Mouse (Mus musculus) ES-E14 (cell line): ENCODE results near the gene Gatad1. TPM values are rescaled to one million over a fixed set of nuclear protein-coding genes. Genes with fewer than 3 reads are reported as not detected.

Experiments
- DNase-seq: peaks from one replicate; pipeline ENCODE4 v3.0.0-alpha.2; 2013; ENCODE audit warnings: low read depth, low spot score
- H3K27ac ChIP-seq: 2 replicates; pipeline ENCODE4 v1.5.1; 2012; ENCODE audit warnings: low read depth, mild to moderate bottlenecking, low read length, moderate library complexity, mixed read lengths; ENCODE audit not compliant: poor library complexity, insufficient read depth, severe bottlenecking
- H3K36me3 ChIP-seq: 2 replicates; pipeline ENCODE4 v1.6.1; 2012; ENCODE audit warnings: mild to moderate bottlenecking, low read length, moderate library complexity, mixed read lengths; ENCODE audit not compliant: control insufficient read depth, poor library complexity, insufficient read depth, severe bottlenecking
- H3K4me1 ChIP-seq, 2 experiments: fragments of 150-350 bp in 1 of 2; sonication (generic) in 1 of 2; 2 replicates each; pipeline ENCODE4 v1.6.1; 2012; ENCODE audit warnings: low read length in 2 of 2, mild to moderate bottlenecking in 1 of 2, mixed read lengths in 1 of 2; ENCODE audit not compliant: control insufficient read depth in 2 of 2, insufficient read depth in 2 of 2, poor library complexity in 1 of 2
- H3K4me3 ChIP-seq, 2 experiments: fragments of 150-350 bp in 1 of 2; sonication (generic) in 1 of 2; 2 replicates each; pipeline ENCODE4 v1.5.1; 2012; ENCODE audit warnings: low read length in 2 of 2, low read depth in 1 of 2, mild to moderate bottlenecking in 1 of 2, mixed read lengths in 1 of 2; ENCODE audit not compliant: insufficient read depth in 1 of 2, poor library complexity in 1 of 2, severe bottlenecking in 1 of 2
- H3K9ac ChIP-seq: 2 replicates; pipeline ENCODE4 v1.6.1; 2012; ENCODE audit warnings: low read depth, mild to moderate bottlenecking, low read length, mixed read lengths; ENCODE audit not compliant: poor library complexity, insufficient read depth, severe bottlenecking
- H3K9me3 ChIP-seq: fragments of 150-350 bp; sonication (generic); 2 replicates; pipeline ENCODE4 v1.6.1; 2012; ENCODE audit warnings: low read depth, mild to moderate bottlenecking, low read length; ENCODE audit not compliant: control insufficient read depth, insufficient read depth
- CHD2 ChIP-seq: IDR thresholded peaks from 2 replicates; pipeline ENCODE4 v1.6.1; 2014; ENCODE audit warnings: mild to moderate bottlenecking, low read depth, low read length, inconsistent platforms
- HCFC1 ChIP-seq: IDR thresholded peaks from 2 replicates; pipeline ENCODE4 v1.6.1; 2012; ENCODE audit warnings: low read length, inconsistent platforms, borderline replicate concordance; ENCODE audit not compliant: insufficient read depth
- MAFK ChIP-seq: IDR thresholded peaks from 2 replicates; pipeline ENCODE4 v1.6.1; 2014; ENCODE audit warnings: mild to moderate bottlenecking, low read depth, low read length, inconsistent platforms; ENCODE audit not compliant: insufficient read depth
- ZC3H11A ChIP-seq: IDR thresholded peaks from 2 replicates; pipeline ENCODE4 v1.6.1; 2012; ENCODE audit warnings: low read depth, mild to moderate bottlenecking, inconsistent platforms, low read length, borderline replicate concordance
- ZNF384 ChIP-seq: IDR thresholded peaks from 2 replicates; pipeline ENCODE4 v1.6.1; 2012; ENCODE audit warnings: low read depth, low read length, inconsistent platforms
- in situ Hi-C, 2 experiments: fragments of 600-800 bp; cut with MboI; formaldehyde crosslinking; loops; one replicate each; pipeline ENCODE4 v1.15.1; 2025; ENCODE audit warnings: low sequenced_read_pairs in 2 of 2, inconsistent platforms in 1 of 2; ENCODE audit not compliant: unreplicated experiment in 2 of 2
- total RNA-seq: library from RNA; depleted of rRNA; stranded (reverse); fragments of 300-350 nt; gene quantifications from 2 replicates; pipeline ENCODE4 v1.2.3, GENCODE M21; 2012

Gene Gatad1
- total RNA-seq, 1 experiment, result 90.0 TPM

DNA sequence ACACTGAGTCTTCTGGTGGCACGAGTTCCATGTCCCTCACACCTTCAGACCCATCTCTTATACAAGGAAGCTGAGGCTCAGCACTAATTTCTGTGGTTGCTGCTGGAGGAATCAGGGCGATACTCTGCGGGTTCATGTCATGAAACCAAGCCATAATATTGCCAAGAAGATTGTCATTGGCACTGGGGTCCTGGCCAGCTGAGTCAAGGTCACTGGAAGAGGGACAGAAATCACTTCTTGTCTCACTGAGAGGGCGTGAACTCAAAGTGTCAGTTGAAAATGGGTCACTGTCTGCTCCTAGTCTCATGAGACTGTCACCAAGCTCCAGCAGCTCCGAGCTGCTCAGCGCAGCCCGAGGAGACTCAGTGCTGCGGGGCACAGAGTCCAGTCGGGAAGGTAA, 36.0 kb upstream of the Gatad1 start:
- H3K36me3 ChIP-seq, result peaks cover 17% of the 10 kb centered on the region
- no peak overlapping the region for H3K27ac ChIP-seq
- no peak overlapping the region for H3K9ac ChIP-seq
- no peak for DNase-seq
- in situ Hi-C loops, result no loop called here
- H3K9me3 ChIP-seq, result no peaks in the 10 kb centered on the region
- H3K4me3 ChIP-seq, result no peak overlapping the region
- no peak for TF ChIP-seq ZNF384
- TF ChIP-seq CHD2, result no peak
- H3K4me1 ChIP-seq, result no peaks in the 10 kb centered on the region

- Histone ChIP-seq H3K9me3 (no peaks in the 10 kb centered on the region), H3K9ac (no peak overlapping the region), H3K4me1 (no peaks in the 10 kb centered on the region), H3K36me3 (peaks cover 17% of the 10 kb centered on the region), H3K4me3 (no peak overlapping the region), H3K27ac (no peak overlapping the region)
- no peak for DNase-seq
- TF ChIP-seq CHD2, result no peak
- no peak for TF ChIP-seq HCFC1
- TF ChIP-seq MAFK, result no peak
- TF ChIP-seq ZNF384, result no peak
- TF ChIP-seq ZC3H11A, result no peak
- in situ Hi-C loops, result no loop called here
Observed at GRCm38 (mm10) chr5:3691283-3691682, 34.3 kb upstream of the Gatad1 start.

GRCm38 (mm10) chr5:3688298-3688697, 31.3 kb upstream of the Gatad1 start:
- TF ChIP-seq MAFK (no peak), ZNF384 (no peak), CHD2 (no peak), ZC3H11A (no peak), HCFC1 (no peak)
- DNase-seq, result no peak
- Histone ChIP-seq H3K27ac (no peak overlapping the region), H3K36me3 (peaks cover 13% of the 10 kb centered on the region), H3K4me3 (no peak overlapping the region), H3K9me3 (no peaks in the 10 kb centered on the region), H3K9ac (no peak overlapping the region), H3K4me1 (no peaks in the 10 kb centered on the region)
- in situ Hi-C loops, result no loop called here

GRCm38 (mm10) chr5:3669938-3670554, 13.1 kb upstream of the Gatad1 start:
- Histone ChIP-seq H3K9me3 (no peaks in the 10 kb centered on the region), H3K36me3 (no peaks in the 10 kb centered on the region), H3K9ac (no peak overlapping the region), H3K27ac (no peak overlapping the region), H3K4me1 (no peaks in the 10 kb centered on the region), H3K4me3 (no peak overlapping the region)
- no peak for DNase-seq
- no peak for TF ChIP-seq HCFC1
- in situ Hi-C loops, result no loop called here

- in situ Hi-C loops, result no loop called here
- no peak for DNase-seq
- Histone ChIP-seq H3K4me3 (no peak overlapping the region), H3K9ac (no peak overlapping the region), H3K27ac (no peak overlapping the region), H3K9me3 (no peaks in the 10 kb centered on the region), H3K4me1 (no peaks in the 10 kb centered on the region), H3K36me3 (no peaks in the 10 kb centered on the region)
- TF ChIP-seq CHD2 (no peak), ZC3H11A (no peak), ZNF384 (no peak), MAFK (no peak), HCFC1 (no peak)
Observed at GRCm38 (mm10) chr5:3666585-3666984, 9.6 kb upstream of the Gatad1 start.
